Mouse (Mus musculus): ENCODE data around the gene Nfat5. TPM values are rescaled to one million over a fixed set of nuclear protein-coding genes. Genes with fewer than 3 reads are reported as not detected.

The Nfat5 gene
- polyA plus RNA-seq, 1 experiment from 2014 or later = 9.6 TPM

- WGBS (ENCODE audit: missing documents) = 60% methylated on average over 1 of the region's 1 CpGs
- no peak overlapping the region for H3K27ac ChIP-seq
These were observed 43.2 kb downstream of the Nfat5 start for GRCm38 (mm10) chr8:107336480-107336879.

DNA sequence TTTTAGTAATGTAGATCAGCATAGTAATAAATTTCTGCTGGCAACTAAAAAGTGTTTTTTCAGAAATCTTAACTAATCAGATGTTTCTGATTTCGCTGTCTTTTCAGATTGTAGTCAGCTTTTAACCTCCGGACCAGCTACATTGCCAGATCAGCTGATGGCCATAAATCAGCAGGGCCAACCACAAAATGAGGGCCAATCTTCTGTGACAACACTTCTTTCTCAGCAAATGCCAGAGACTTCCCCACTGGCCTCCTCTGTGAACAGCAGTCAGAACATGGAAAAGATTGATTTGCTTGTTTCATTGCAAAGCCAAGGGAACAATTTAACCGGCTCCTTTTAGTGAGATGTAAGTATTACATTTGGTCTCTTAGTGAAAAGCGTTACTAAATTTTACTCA lies 77.0 kb downstream of the Nfat5 start:
- WGBS (ENCODE audit: missing documents) = 73% methylated on average over 4 of the region's 4 CpGs
- H3K27ac ChIP-seq = no peak overlapping the region
- H3K36me3 ChIP-seq (ENCODE audit: inconsistent target) = peaks cover 61% of the 10 kb centered on the region
- no peaks in the 10 kb centered on the region for H3K79me2 ChIP-seq (ENCODE audit: inconsistent target)
- H3K4me3 ChIP-seq (ENCODE audit: inconsistent target) = no peak overlapping the region

More at GRCm38 (mm10) chr8:107336480-107336879, 43.2 kb downstream of the Nfat5 start:
- Histone ChIP-seq H3K36me3 (ENCODE audit: inconsistent target) (0 out of 2 replicates have a peak, but pooled peaks cover 10% of the 10 kb centered on the region), H3K4me3 (ENCODE audit: inconsistent target) (no peak overlapping the region), H3K79me2 (ENCODE audit: inconsistent target) (no peaks in the 10 kb centered on the region)

GRCm38 (mm10) chr8:107377346-107377745 lies 84.1 kb downstream of the Nfat5 start:
- Histone ChIP-seq H3K36me3 (ENCODE audit: inconsistent target) (peaks cover 8% of the 10 kb centered on the region), H3K27ac (no peak overlapping the region), H3K79me2 (ENCODE audit: inconsistent target) (no peaks in the 10 kb centered on the region), H3K4me3 (ENCODE audit: inconsistent target) (no peak overlapping the region)
- WGBS (ENCODE audit: missing documents) = 98% methylated on average over 3 of the region's 3 CpGs

DNA sequence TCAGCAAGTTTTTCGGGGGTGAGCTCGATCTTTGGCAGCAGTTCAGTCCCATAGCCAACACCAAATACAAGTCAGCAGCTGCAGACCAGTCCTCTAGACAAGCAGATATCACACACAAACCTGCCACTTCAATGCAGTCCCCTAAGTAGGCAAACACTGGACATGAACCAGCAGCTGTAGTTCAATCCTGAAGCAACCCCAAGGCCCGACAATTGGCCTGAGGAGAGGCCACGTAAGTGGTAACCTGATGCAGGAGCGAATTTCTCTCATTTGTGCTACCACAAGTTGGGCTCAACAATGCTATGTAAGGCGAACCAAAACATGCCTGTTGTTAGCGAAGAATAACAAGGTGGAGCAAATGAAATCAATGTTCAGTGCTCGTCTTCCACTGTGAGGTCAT lies 87.5 kb downstream of the Nfat5 start:
- WGBS (ENCODE audit: missing documents) = 95% methylated on average over 8 of the region's 8 CpGs
- 0 out of 2 replicates have a peak, but pooled peaks cover 4% of the 10 kb centered on the region for H3K36me3 ChIP-seq (ENCODE audit: inconsistent target)
- no peak overlapping the region for H3K4me3 ChIP-seq (ENCODE audit: inconsistent target)
- no peak overlapping the region for H3K27ac ChIP-seq
- no peaks in the 10 kb centered on the region for H3K79me2 ChIP-seq (ENCODE audit: inconsistent target)

- Histone ChIP-seq H3K36me3 (ENCODE audit: inconsistent target) (0 out of 2 replicates have a peak, but pooled peaks cover 4% of the 10 kb centered on the region), H3K79me2 (ENCODE audit: inconsistent target) (no peaks in the 10 kb centered on the region), H3K27ac (no peak overlapping the region), H3K4me3 (ENCODE audit: inconsistent target) (no peak overlapping the region)
- WGBS (ENCODE audit: missing documents) = 97% methylated on average over 4 of the region's 4 CpGs
These were observed 88.4 kb downstream of the Nfat5 start for GRCm38 (mm10) chr8:107381666-107382065.

GRCm38 (mm10) chr8:107382898-107383297 lies 89.6 kb downstream of the Nfat5 start:
- 0 out of 2 replicates have a peak, but pooled peaks cover under 1% of the 10 kb centered on the region for H3K36me3 ChIP-seq (ENCODE audit: inconsistent target)
- WGBS (ENCODE audit: missing documents) = 81% methylated on average over 4 of the region's 4 CpGs
- H3K79me2 ChIP-seq (ENCODE audit: inconsistent target) = no peaks in the 10 kb centered on the region
- no peak overlapping the region for H3K27ac ChIP-seq
- no peak overlapping the region for H3K4me3 ChIP-seq (ENCODE audit: inconsistent target)

DNA sequence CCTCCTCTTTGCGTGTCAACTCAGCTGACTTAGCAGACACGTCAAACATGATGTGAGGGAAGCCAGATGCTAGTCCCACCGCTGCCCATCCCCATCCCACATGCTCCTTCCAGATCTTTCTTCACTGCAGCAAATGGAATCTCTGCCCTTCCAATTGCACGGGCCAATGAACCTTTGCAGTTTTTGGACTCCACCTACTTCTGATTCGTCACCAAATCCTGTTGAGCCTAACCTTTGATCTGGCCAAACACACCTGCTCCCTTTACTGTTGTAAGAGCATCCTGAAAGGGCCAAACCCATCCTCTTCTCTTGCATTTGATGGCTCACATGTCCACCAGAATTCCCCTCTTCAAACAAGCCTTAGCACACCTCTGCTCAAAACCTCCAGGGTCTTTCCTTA lies 91.4 kb downstream of the Nfat5 start:
- no peak overlapping the region for H3K27ac ChIP-seq
- no peaks in the 10 kb centered on the region for H3K79me2 ChIP-seq (ENCODE audit: inconsistent target)
- no peaks in the 10 kb centered on the region for H3K36me3 ChIP-seq (ENCODE audit: inconsistent target)
- WGBS (ENCODE audit: missing documents) = 76% methylated on average over 4 of the region's 5 CpGs
- no peak overlapping the region for H3K4me3 ChIP-seq (ENCODE audit: inconsistent target)

GRCm38 (mm10) chr8:107385063-107385462 lies 91.8 kb downstream of the Nfat5 start:
- Histone ChIP-seq H3K4me3 (ENCODE audit: inconsistent target) (no peak overlapping the region), H3K36me3 (ENCODE audit: inconsistent target) (no peaks in the 10 kb centered on the region), H3K27ac (no peak overlapping the region), H3K79me2 (ENCODE audit: inconsistent target) (no peaks in the 10 kb centered on the region)
- WGBS (ENCODE audit: missing documents) = 100% methylated on average over 2 of the region's 2 CpGs

DNA sequence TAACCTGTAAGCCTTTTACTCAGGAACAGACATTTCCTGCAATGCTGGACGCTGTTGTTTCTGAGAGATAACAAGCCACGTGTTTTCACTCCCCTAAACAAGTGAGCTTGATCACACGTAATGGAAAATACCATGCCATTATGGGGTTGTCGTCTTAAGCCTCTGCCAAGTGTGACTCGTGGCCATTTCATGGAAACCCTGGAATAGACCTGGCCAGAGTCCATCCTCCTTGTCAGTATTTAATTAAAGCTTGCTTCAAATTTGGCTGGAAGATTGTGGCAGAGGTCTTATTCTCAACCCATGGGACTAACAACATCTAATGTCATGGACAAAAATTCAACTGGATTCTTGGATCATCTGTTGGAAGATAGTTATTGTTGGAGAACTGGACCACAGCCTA lies 92.9 kb downstream of the Nfat5 start:
- H3K36me3 ChIP-seq (ENCODE audit: inconsistent target) = no peaks in the 10 kb centered on the region
- 30% methylated on average over 5 of the region's 5 CpGs for WGBS (ENCODE audit: missing documents)
- H3K4me3 ChIP-seq (ENCODE audit: inconsistent target) = no peak overlapping the region
- no peak overlapping the region for H3K27ac ChIP-seq
- H3K79me2 ChIP-seq (ENCODE audit: inconsistent target) = no peaks in the 10 kb centered on the region

- no peak overlapping the region for H3K27ac ChIP-seq
- H3K4me3 ChIP-seq (ENCODE audit: inconsistent target) = no peak overlapping the region
- no peaks in the 10 kb centered on the region for H3K36me3 ChIP-seq (ENCODE audit: inconsistent target)
- H3K79me2 ChIP-seq (ENCODE audit: inconsistent target) = no peaks in the 10 kb centered on the region
- 32% methylated on average over 3 of the region's 3 CpGs for WGBS (ENCODE audit: missing documents)
These were observed 93.4 kb downstream of the Nfat5 start for GRCm38 (mm10) chr8:107386642-107387041.

GRCm38 (mm10) chr8:107387861-107388260 lies 94.6 kb downstream of the Nfat5 start:
- H3K79me2 ChIP-seq (ENCODE audit: inconsistent target) = no peaks in the 10 kb centered on the region
- no peaks in the 10 kb centered on the region for H3K36me3 ChIP-seq (ENCODE audit: inconsistent target)
- 76% methylated on average over 5 of the region's 5 CpGs for WGBS (ENCODE audit: missing documents)
- no peak overlapping the region for H3K4me3 ChIP-seq (ENCODE audit: inconsistent target)
- H3K27ac ChIP-seq = no peak overlapping the region

DNA sequence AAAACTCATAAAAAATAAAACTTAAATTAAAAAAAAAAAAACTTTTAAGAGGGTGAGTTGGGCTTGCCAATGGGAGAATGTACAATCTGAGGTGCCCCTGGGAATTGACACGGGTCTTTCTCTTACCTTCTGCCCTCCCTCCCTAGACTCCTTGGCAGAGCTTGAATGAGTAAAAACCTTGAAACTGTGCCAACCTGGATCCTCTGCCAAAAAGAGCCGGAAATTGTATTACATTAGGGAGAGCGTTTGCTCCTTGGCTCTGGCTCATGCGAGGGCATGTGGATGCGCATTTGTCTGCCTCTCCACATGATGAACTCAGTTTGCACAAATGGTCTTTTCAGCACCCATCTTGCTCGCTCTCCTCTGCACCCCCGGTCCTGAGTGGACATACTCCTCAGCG lies 96.3 kb downstream of the Nfat5 start:
- WGBS (ENCODE audit: missing documents) = 84% methylated on average over 8 of the region's 8 CpGs

GRCm38 (mm10) chr8:107390476-107391135 lies 97.3 kb downstream of the Nfat5 start:
- 93% methylated on average over 16 of the region's 16 CpGs for WGBS (ENCODE audit: missing documents)
- Histone ChIP-seq H3K27ac (no peak overlapping the region), H3K36me3 (ENCODE audit: inconsistent target) (no peaks in the 10 kb centered on the region), H3K79me2 (ENCODE audit: inconsistent target) (no peaks in the 10 kb centered on the region), H3K4me3 (ENCODE audit: inconsistent target) (no peak overlapping the region)

More for the DNA sequence above, 96.3 kb downstream of the Nfat5 start:
- Histone ChIP-seq H3K27ac (no peak overlapping the region), H3K79me2 (ENCODE audit: inconsistent target) (no peaks in the 10 kb centered on the region), H3K4me3 (ENCODE audit: inconsistent target) (no peak overlapping the region), H3K36me3 (ENCODE audit: inconsistent target) (no peaks in the 10 kb centered on the region)

DNA sequence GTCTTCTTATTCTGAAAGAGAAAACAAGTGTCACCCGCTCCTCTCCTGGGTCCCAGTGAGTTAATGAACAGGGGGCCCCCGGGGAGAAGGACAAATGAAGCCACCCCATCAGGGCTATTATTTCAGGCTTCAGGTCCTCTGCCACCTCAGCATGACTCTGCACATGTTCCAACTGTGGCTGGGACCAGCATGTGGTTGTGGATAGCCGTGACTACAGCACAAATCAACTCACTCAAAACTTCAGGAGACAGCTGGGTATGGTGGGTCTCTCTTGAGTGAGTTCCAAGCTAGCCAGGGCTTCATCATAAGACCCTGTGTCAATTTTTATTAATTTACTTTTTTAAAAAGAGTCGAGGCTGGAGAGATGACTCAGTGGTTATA lies 97.9 kb downstream of the Nfat5 start:
- H3K27ac ChIP-seq = no peak overlapping the region
- 55% methylated on average over 4 of the region's 4 CpGs for WGBS (ENCODE audit: missing documents)

DNA sequence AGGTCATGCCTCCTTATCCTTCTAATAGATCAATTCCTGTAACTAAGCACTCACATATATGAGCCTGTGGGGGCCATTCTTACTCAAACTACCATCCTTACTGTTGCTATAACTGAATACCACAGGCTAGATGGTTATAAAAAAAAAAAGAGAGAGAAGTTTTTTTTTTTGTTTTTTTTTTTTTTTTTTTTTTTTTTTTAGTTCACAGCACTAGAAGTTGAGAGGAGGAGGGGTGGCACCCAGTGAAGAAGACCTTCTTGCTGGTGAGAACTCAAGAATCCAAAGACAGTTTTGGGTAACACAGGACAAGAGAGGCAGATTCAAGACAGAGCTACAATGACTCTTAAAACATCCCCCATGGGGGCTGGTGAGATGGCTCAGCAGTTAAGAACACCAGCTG lies 102.1 kb downstream of the Nfat5 start:
- Histone ChIP-seq H3K79me2 (ENCODE audit: inconsistent target) (no peaks in the 10 kb centered on the region), H3K27ac (no peak overlapping the region), H3K36me3 (ENCODE audit: inconsistent target) (no peaks in the 10 kb centered on the region), H3K4me3 (ENCODE audit: inconsistent target) (no peak overlapping the region)

More for the DNA sequence above, 97.9 kb downstream of the Nfat5 start:
- H3K36me3 ChIP-seq (ENCODE audit: inconsistent target) = no peaks in the 10 kb centered on the region
- H3K79me2 ChIP-seq (ENCODE audit: inconsistent target) = no peaks in the 10 kb centered on the region
- no peak overlapping the region for H3K4me3 ChIP-seq (ENCODE audit: inconsistent target)

Data from macrophage (primary cell).